Mouse (Mus musculus) cerebellum, adult 9-11 months (tissue): ENCODE measurements at regions not wholly inside any gene's neighbourhood (a gene's known extent, or its start where the extent isn't known, plus 50 kb on each side); places are given as distances from the start of the nearest gene placed in this dataset.

ENCODE experiments used
- DNase-seq: peaks from one replicate; pipeline ENCODE4 v3.0.0; 2022

DNA sequence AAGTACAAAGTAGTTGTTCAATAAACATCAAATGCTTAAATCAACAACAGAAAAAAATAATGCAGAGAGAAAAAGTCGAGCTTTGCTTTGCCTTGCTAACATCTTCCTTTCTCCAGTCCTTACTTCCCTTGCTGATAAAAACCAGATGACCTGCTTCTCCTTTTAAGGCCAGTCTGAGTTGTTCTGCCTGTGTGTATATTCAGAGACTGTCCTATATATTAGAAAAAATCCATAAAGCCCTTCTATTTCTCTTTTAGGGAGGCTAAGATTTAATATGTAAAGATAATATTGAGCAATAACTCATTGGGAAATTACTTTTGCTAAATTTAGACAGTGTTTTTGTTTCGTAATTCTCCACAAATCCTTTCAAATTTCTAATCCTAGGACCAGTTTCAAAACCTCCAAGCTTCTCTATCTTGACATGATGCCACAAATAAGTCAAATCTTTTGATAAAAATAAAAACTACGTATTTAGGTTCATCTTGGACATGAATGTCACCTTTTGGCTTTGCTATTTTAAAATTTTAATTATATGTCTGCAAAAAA is 361.0 kb upstream of the Kif18a start:
- no peak for DNase-seq

DNA sequence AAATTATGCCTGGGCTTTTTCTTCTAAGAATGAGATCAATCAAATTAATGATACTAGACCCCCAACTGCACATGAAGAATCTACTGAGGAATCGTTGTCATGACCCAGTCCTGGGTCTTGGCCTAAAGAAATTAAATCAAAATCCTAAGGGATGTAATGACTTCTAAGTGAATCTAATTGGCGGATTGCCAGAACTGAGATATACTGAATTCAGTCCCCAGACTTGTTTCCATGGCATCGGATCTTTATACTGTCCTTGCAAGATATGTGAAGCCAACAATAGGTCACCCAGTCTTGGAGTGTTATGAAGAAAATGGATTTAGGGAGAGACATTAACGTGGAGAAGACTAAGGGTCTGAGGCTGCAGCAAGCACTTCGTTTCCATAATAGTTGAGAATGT is 360.4 kb upstream of the Kif18a start:
- DNase-seq, result no peak

DNA sequence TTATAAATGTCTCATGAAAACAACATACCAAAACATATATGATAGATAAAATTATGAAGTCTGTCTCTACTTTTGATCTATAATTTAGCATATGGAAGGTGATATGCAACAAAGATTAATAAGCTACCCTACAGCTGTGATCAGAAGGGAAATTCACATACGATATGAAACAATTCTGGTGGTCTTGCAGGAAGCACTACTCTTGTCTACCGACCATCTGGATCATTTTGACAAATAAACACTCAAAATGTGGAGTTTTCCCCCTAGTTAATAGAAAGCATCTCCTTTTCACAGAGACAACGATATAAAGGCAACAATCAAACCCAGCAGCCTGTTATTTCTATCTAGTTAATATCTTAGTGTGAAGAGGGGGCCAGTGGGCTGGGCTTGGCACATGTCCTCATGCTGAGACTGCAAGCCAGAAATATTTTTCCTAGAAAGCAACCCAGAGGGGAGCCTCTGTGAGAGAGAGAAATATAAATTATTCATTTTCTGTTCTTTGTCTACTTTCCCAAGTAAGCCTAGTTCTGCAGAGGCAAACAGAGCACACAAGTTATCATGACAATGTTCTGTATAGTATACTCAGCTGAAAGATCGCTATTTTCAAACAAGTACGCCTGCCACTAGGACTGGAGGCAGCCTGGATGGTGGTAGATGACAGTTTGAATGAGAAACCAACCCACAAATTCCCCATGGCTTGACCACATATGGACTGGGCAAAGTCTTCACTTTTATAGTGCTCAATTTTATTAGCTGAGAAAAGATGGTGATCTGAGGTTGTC is 344.4 kb upstream of the Kif18a start:
- DNase-seq, result no peak

DNA sequence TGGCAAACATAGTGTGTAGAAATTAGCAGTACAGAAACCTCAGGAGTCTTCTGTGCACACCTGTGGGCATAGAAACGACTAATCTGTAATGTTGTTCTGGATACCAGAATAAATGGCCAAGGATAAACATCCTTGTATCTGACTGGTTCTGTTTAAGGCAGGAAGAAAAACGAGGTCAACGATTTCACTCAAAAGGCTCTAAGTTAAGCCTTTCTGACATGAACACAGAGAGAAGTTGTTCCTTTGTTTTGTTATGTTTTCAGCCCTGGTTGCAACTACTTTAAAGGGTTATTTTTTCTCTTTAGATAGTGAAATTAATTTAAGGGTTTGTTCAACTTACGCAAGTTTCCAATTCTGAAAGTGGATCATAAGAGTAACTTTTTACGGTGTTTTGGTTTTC is 299.6 kb upstream of the Kif18a start:
- DNase-seq, result no peak

DNA sequence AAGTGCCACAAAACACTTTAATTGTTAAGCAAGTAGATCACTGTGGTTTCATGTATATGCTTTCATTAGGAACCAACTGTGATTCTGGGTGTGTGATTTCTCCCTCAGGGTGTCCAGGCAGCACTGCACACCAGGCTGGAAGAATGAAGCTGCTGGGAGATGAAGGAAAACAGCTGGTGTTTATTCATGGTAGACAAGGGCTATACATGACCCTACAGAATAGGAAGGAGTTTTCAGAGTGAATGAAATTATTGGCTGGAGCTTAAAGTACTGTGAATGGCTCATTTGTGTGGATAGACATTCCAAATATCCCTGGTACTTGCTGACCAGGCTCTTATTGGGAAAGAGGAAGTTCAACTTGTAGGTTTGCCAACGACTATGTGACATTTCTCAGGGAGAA is 264.3 kb upstream of the Kif18a start:
- DNase-seq, result no peak

DNA sequence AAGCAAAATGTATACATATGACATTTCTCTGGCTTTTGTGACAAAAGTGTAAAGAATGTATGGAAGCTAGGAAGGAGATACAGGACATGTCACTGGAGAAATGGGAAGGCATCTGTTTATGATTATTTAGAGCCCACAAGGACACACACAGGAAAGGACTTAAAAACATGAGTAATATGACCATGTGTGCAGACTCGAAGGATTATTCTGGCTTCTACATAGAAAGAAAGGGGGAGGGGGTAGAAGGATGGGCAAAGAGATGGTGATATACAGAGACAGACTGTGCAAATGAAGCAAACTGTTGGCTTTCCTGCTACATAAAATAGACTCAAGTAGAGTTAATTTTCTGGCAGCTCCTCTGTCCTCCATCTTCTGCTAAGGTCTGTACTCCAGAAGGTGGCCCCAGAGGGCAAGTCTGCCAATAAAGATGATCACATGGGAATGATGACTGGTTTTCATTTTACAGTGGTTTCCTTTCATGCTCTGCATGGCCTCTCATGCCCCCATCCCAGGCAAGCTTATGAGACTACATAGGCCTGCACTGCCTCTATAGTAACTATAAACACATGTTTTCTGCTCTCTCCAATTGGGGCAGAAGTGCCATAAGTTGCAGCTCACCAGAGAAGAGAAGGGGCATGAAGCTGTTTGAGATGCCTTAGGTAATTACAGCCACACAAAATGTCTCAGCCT is 263.4 kb upstream of the Kif18a start:
- DNase-seq, result no peak

DNA sequence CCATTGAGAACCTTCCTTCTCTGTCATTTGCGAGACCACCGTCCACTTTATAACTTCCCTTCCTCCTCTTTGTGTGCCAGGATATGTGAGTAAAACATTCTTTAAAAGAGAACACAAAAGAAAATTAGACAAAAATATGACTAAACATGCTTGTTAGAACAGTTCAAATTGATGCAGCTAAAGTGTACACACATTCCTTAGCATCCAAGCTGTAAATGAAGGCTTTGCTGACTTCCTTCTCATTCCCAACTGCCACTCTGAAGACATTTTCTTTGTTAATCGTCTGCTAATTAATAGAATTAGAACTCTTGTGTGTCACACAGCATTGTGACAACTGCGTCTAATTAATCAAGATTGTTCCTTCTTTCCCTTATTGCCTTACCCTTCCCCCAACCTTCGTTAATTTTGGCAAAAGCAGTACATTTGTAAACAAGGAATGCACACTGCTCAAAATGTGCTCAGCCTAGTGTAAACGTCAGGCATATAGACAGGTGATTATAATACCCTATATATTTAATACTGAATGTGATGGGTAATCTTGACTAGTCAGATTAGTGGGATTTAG is 242.3 kb upstream of the Kif18a start:
- no peak for DNase-seq
